Mouse (Mus musculus): ENCODE measurements around the gene Mrs2. TPM values are rescaled to one million over a fixed set of nuclear protein-coding genes. Genes with fewer than 3 reads are reported as not detected.
A peak's percentile ranks its signal among the peaks of the same experiment; 100 is the strongest.

The Mrs2 gene
- polyA plus RNA-seq, 1 experiment from 2014 or later: 21.2 TPM

DNA sequence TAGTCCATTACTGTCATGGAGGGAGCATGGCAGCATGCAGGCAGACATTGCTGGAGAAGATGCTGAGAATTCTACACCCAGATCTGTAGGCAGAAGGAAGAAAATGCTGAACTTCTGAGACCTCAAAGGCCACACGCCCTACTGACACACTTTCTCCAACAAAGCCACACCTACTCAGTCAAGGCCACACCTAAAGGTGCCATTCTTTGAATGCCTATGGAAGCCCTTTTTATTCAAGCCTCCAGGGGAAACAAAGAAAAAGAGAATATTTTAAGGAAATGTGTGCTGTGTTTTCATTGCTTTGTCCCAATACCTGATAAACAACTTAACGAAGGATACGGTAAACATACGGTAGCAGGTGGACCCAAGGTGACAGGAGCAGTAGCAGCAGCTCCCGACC lies 32.5 kb upstream of the Mrs2 start:
- no peak for TF ChIP-seq CTCF (IDR thresholded peaks at IDR 0.05; ENCODE audit: low read depth)
- WGBS: 86% methylated on average over 5 of the region's 5 CpGs
- no peaks in the 10 kb centered on the region; the same call in 1 of the 2 replicates for H3K4me1 ChIP-seq (replicated peaks; ENCODE audit: control insufficient read depth, insufficient read depth, low read length)
- no peaks in the 10 kb centered on the region for H3K9me3 ChIP-seq (ENCODE audit: control insufficient read depth)
- H3K36me3 ChIP-seq (ENCODE audit: control insufficient read depth, insufficient read depth): no peaks in the 10 kb centered on the region
- H3K9ac ChIP-seq (ENCODE audit: low read depth, low read length): no peak overlapping the region
- ATAC-seq: no peak
- no peak overlapping the region for H3K4me3 ChIP-seq (ENCODE audit: low read depth, low read length)
- H3K27ac ChIP-seq (ENCODE audit: low read depth, low read length): no peak overlapping the region
- H3K27me3 ChIP-seq (replicated peaks; ENCODE audit: control insufficient read depth, insufficient read depth, low read length): peaks cover 18% of the 10 kb centered on the region; the same call in 1 of the 2 replicates
- no peak overlapping the region for H3K4me2 ChIP-seq (replicated peaks; ENCODE audit: low read depth)

DNA sequence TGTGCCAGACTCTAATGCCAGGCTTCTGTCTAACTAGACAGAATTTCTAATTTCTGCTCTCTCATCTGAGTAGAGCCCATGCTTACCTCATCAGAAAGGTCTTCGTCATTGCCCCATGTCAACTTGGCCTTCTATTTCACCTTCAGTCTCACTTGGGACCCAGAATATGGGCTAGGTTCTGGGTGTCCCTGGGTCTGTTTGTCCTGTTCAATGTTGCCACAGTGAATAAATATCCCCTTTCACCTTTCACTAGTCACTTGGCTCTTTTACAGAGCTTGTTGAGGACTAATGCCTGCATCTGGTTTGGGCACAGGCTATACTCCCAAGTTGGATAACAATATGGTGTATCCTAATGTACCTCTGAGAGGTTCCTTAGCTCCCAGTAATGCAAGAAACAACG lies 19.3 kb upstream of the Mrs2 start:
- ATAC-seq: no peak
- Histone ChIP-seq H3K4me2 (replicated peaks; ENCODE audit: low read depth) (no peak overlapping the region), H3K36me3 (ENCODE audit: control insufficient read depth, insufficient read depth) (no peaks in the 10 kb centered on the region), H3K4me1 (replicated peaks; ENCODE audit: control insufficient read depth, insufficient read depth, low read length) (no peaks in the 10 kb centered on the region), H3K4me3 (ENCODE audit: low read depth, low read length) (no peak overlapping the region), H3K27ac (ENCODE audit: low read depth, low read length) (no peak overlapping the region), H3K9me3 (ENCODE audit: control insufficient read depth) (no peaks in the 10 kb centered on the region), H3K9ac (ENCODE audit: low read depth, low read length) (no peak overlapping the region), H3K27me3 (replicated peaks; ENCODE audit: control insufficient read depth, insufficient read depth, low read length) (no peaks in the 10 kb centered on the region)
- no peak for TF ChIP-seq CTCF (IDR thresholded peaks at IDR 0.05; ENCODE audit: low read depth)
- 83% methylated on average over 2 of the region's 2 CpGs for WGBS

GRCm38 (mm10) chr13:25027114-25027425 lies 6.9 kb upstream of the Mrs2 start:
- H3K27me3 ChIP-seq (replicated peaks; ENCODE audit: control insufficient read depth, insufficient read depth, low read length): no peaks in the 10 kb centered on the region
- no peak overlapping the region for H3K9ac ChIP-seq (ENCODE audit: low read depth, low read length)
- 57% methylated on average over 3 of the region's 3 CpGs for WGBS
- H3K4me1 ChIP-seq (replicated peaks; ENCODE audit: control insufficient read depth, insufficient read depth, low read length): no peaks in the 10 kb centered on the region
- no peak overlapping the region for H3K4me3 ChIP-seq (ENCODE audit: low read depth, low read length)
- H3K27ac ChIP-seq (ENCODE audit: low read depth, low read length): no peak overlapping the region
- no peak for ATAC-seq
- peak; percentile 33 for TF ChIP-seq CTCF (IDR thresholded peaks at IDR 0.05; ENCODE audit: low read depth)
- H3K4me2 ChIP-seq (replicated peaks; ENCODE audit: low read depth): 0 out of 2 replicates have a peak overlapping the region, but pooled peaks have one; percentile 3
- no peaks in the 10 kb centered on the region for H3K9me3 ChIP-seq (ENCODE audit: control insufficient read depth)
- H3K36me3 ChIP-seq (ENCODE audit: control insufficient read depth, insufficient read depth): no peaks in the 10 kb centered on the region

DNA sequence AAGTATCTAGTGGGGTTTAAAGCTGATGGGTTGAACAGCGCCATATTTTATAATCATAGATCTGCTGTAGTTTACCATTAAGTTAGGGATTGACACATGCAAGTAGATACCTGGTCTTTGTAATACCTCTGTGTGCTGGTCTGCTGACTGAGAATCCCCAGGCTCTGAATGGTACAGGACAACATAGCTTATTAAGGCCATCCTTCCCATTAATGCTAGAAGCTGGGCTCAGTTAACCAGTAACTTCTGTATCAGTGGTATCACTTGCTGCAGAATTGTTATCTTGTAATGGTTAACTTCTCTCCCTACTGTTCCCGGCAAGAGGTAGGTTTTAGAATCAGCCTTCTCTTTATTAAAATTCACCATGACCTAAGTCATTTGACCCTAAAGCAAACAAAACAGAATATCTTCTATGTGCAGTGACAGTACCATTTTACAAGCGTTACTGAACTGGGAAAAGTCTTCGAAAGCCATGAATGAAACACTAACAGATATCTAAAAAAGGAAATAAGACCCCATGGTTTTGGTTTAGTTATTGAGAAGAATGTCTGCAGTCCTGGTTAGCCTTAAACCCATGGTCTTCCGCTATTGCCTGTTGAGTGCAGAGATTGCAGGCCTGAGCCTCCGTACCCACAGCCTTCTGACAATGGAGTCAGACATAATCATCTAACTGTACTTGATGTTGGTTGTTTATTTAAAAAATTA lies 6.4 kb upstream of the Mrs2 start:
- H3K9ac ChIP-seq (ENCODE audit: low read depth, low read length): no peak overlapping the region
- H3K4me3 ChIP-seq (ENCODE audit: low read depth, low read length): no peak overlapping the region
- 0 out of 2 replicates have a peak overlapping the region, but pooled peaks have one; percentile 3 for H3K4me2 ChIP-seq (replicated peaks; ENCODE audit: low read depth)
- H3K27me3 ChIP-seq (replicated peaks; ENCODE audit: control insufficient read depth, insufficient read depth, low read length): no peaks in the 10 kb centered on the region
- no peak for ATAC-seq
- no peaks in the 10 kb centered on the region for H3K36me3 ChIP-seq (ENCODE audit: control insufficient read depth, insufficient read depth)
- TF ChIP-seq CTCF (IDR thresholded peaks at IDR 0.05; ENCODE audit: low read depth): no peak
- H3K27ac ChIP-seq (ENCODE audit: low read depth, low read length): no peak overlapping the region
- no peaks in the 10 kb centered on the region for H3K9me3 ChIP-seq (ENCODE audit: control insufficient read depth)
- no peaks in the 10 kb centered on the region for H3K4me1 ChIP-seq (replicated peaks; ENCODE audit: control insufficient read depth, insufficient read depth, low read length)
- WGBS: 49% methylated on average over 6 of the region's 6 CpGs

DNA sequence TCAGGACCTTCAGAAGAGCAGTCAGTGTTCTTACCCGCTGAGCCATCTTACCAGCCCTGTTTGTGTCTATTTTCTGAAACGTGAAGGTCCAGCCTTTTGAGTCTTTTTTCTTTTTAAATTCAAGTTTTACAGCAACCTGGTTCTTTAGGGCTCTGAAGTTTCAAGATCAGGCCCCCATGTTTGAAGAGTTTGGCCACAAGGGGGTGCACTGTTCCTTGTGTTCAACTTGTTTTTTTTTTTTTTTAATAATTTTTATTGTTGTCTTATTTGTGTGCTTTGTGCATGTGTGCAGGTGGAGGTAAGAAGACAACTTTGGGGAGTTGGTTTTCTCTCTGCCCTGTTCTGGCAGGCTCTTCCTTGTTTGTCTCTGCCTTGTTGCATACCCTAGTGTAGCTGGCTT lies 4.5 kb upstream of the Mrs2 start:
- Histone ChIP-seq H3K36me3 (ENCODE audit: control insufficient read depth, insufficient read depth) (no peaks in the 10 kb centered on the region), H3K27ac (ENCODE audit: low read depth, low read length) (no peak overlapping the region), H3K4me1 (replicated peaks; ENCODE audit: control insufficient read depth, insufficient read depth, low read length) (no peaks in the 10 kb centered on the region), H3K4me2 (replicated peaks; ENCODE audit: low read depth) (no peak overlapping the region), H3K27me3 (replicated peaks; ENCODE audit: control insufficient read depth, insufficient read depth, low read length) (no peaks in the 10 kb centered on the region), H3K9ac (ENCODE audit: low read depth, low read length) (no peak overlapping the region), H3K9me3 (ENCODE audit: control insufficient read depth) (no peaks in the 10 kb centered on the region), H3K4me3 (ENCODE audit: low read depth, low read length) (no peak overlapping the region)
- TF ChIP-seq CTCF (IDR thresholded peaks at IDR 0.05; ENCODE audit: low read depth): peak; percentile 60
- 41% methylated on average over 2 of the region's 2 CpGs for WGBS
- no peak for ATAC-seq

GRCm38 (mm10) chr13:25023129-25023528 lies 3.0 kb upstream of the Mrs2 start:
- H3K4me1 ChIP-seq (replicated peaks; ENCODE audit: control insufficient read depth, insufficient read depth, low read length): peaks cover 5% of the 10 kb centered on the region; the same call in 1 of the 2 replicates
- H3K27me3 ChIP-seq (replicated peaks; ENCODE audit: control insufficient read depth, insufficient read depth, low read length): no peaks in the 10 kb centered on the region
- no peak overlapping the region for H3K9ac ChIP-seq (ENCODE audit: low read depth, low read length)
- H3K27ac ChIP-seq (ENCODE audit: low read depth, low read length): no peak overlapping the region
- H3K9me3 ChIP-seq (ENCODE audit: control insufficient read depth): no peaks in the 10 kb centered on the region
- H3K36me3 ChIP-seq (ENCODE audit: control insufficient read depth, insufficient read depth): no peaks in the 10 kb centered on the region
- TF ChIP-seq CTCF (IDR thresholded peaks at IDR 0.05; ENCODE audit: low read depth): no peak
- H3K4me2 ChIP-seq (replicated peaks; ENCODE audit: low read depth): no peak overlapping the region
- WGBS: 58% methylated on average over 3 of the region's 3 CpGs
- no peak for ATAC-seq
- H3K4me3 ChIP-seq (ENCODE audit: low read depth, low read length): no peak overlapping the region

Measured in intestine, postnatal 0 days (tissue).